Mouse (Mus musculus) ovary, adult 2 months (tissue): Measurements from ENCODE around the gene Spsb4. TPM values are rescaled to one million over a fixed set of nuclear protein-coding genes. Genes with fewer than 3 reads are reported as not detected.

Experiments used
- polyA plus RNA-seq: library from polyadenylated mRNA; depleted of rRNA; stranded (reverse); fragments of >200 nt; gene quantifications from 2 replicates; pipeline ENCODE4 v1.2.3, GENCODE M21; 2012; rRNA removed

Spsb4 gene
- 20.2 and 20.8 TPM in 2 replicates for polyA plus RNA-seq

DNA sequence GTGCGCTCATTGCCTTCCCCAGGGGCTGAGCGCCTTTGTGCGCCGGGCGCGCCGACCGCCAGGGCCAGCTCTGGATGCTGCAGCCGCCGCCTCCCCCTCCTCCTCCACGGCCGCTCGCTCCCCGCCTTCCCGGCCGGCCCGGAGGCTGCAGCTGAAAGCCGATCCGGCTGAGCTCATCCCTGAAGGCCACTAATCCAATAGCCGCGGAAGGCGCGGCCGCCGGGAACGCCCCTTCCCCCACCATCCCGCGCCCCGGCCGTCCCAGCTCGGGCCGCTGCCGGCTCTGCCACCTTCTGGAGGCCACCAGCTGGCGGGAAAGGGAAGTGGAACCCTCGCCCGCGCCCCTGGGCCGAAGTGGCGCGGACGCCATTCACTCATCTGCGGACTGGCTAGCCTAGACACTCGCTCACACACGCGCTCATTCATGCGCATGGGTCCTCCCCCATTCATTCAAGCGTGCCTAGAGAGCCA, at the start of gene Spsb4:
Spsb4 (minus strand) TSS at position 167 of the 471 bp plus-strand sequence.

Other genes with a start within 250 kb of the Spsb4 start
- gene Pxylp1, start 126.2 kb downstream of the Spsb4 start, polyA plus RNA-seq, result 9.9 and 12.2 TPM in 2 replicates
- 14.7 and 17.3 TPM in 2 replicates for gene Slc25a36, start 92.3 kb upstream of the Spsb4 start, polyA plus RNA-seq